9 mouse cellular contexts compared by ENCODE assay signal in the genomic region with DNA sequence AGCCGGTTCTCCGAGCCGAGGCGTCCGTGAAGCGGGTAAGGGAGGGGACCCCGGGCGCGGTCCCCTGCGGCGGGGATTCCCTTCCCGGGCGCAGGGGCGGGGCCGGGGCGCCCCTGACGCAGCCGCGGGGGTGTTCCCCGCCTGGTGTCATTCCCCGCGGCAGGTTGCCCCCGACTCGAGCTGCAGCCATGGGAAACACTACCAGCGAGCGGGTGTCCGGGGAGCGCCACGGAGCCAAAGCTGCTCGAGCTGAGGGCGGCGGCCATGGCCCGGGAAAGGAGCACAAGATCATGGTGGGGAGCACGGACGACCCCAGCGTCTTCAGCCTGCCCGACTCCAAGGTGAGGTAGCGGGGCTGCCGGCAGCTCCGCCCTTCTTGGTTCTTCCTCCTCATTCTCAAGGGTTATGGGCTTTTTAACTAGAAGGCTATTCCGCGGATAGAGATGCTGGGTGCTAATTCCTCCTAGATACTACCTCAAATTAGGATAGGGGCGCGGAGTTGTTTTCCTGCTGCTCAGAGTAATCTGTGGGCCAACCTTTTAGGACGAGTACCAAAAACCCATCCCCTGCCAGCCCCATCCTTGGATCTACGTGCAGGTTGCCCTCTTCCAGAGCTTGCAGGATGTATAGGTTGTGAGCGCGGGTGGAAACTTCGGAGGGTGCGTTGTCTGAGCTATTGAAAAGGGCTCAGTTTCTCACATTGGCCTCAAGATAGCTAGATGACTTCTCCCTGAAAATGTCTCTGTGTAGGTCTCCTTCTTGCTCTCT. TPM values are rescaled to one million over a fixed set of nuclear protein-coding genes. Genes with fewer than 3 reads are reported as not detected.
DNase-seq lines count a peak whose midpoint lies in the region; ATAC-seq and TF ChIP-seq lines count a peak whose summit lies in the region.
"Had no signal": no experiment of that assay in that cellular context is flagged by ENCODE, and none has a peak within 500 bp of the region (broad histone marks: within the 10 kb centered on the region; RNA-seq: fewer than 3 reads in every experiment).

No protein-coding gene starts in this region.

- no peak for TF ChIP-seq POLR2A in small intestine, adult 2 months (IDR thresholded peaks at IDR 0.05; ENCODE audit: low read depth, low read length)

- ATAC-seq in kidney, postnatal 0 days (replicated peaks; ENCODE audit: low FRiP score, low read depth): peak; percentile 67; the same call in 1 of the 2 replicates
- ATAC-seq in hematopoietic stem cell, adult 5-6 weeks (replicated peaks in 1 of 2; ENCODE audit: insufficient read depth in 1 of 2, low FRiP score in 2 of 2, low TSS enrichment in 1 of 2, low read depth in 1 of 2, poor library complexity in 2 of 2, severe bottlenecking in 2 of 2): peak; percentile 10 to 29; a peak in 2 of 4 replicates
- peak; percentile 80 for ATAC-seq in lung, embryonic 16.5 days (ENCODE audit: low read depth)

- H3K9me3 ChIP-seq in kidney, postnatal 0 days (replicated peaks; ENCODE audit: low read length): no peaks in the 10 kb centered on the region
- H3K9me3 ChIP-seq in ES-E14 (ENCODE audit: control insufficient read depth, insufficient read depth, low read depth, low read length): no peaks in the 10 kb centered on the region
- H3K9me3 ChIP-seq in lung, embryonic 16.5 days (ENCODE audit: control insufficient read depth, low read length): no peaks in the 10 kb centered on the region

- H3K36me3 ChIP-seq in kidney, postnatal 0 days (ENCODE audit: insufficient read depth, low read length): no peaks in the 10 kb centered on the region
- peaks cover 6% of the 10 kb centered on the region; the same call in 1 of the 2 replicates for H3K36me3 ChIP-seq in ES-E14 (ENCODE audit: control insufficient read depth, insufficient read depth, low read length, poor library complexity, severe bottlenecking)
- no peaks in the 10 kb centered on the region for H3K36me3 ChIP-seq in lung, embryonic 16.5 days (ENCODE audit: control insufficient read depth, insufficient read depth, low read length)
- 0 out of 2 replicates have a peak, but pooled peaks cover 2% of the 10 kb centered on the region for H3K36me3 ChIP-seq in small intestine, adult 2 months (ENCODE audit: control insufficient read depth, insufficient read depth, low read length)

- in situ Hi-C loops in ES-E14 (cut with MboI; ENCODE audit: low sequenced_read_pairs in 2 of 2, unreplicated experiment in 2 of 2): no loop called here

- no peak for TF ChIP-seq CTCF in kidney, postnatal 0 days (IDR thresholded peaks at IDR 0.05; ENCODE audit: low read depth)
- TF ChIP-seq CTCF in small intestine, adult 2 months (IDR thresholded peaks at IDR 0.05; ENCODE audit: extremely low read depth, insufficient read length, insufficient replicate concordance, low read depth, low read length): no peak

- no peaks in the 10 kb centered on the region for H3K27me3 ChIP-seq in kidney, postnatal 0 days (ENCODE audit: insufficient read depth, low read length)
- no peaks in the 10 kb centered on the region for H3K27me3 ChIP-seq in lung, embryonic 16.5 days (ENCODE audit: control insufficient read depth, insufficient read depth, low read depth, low read length)
- no peaks in the 10 kb centered on the region for H3K27me3 ChIP-seq in small intestine, adult 2 months (ENCODE audit: control insufficient read depth, insufficient read depth, low read length)

- 0 out of 2 replicates have a peak, but pooled peaks cover 10% of the 10 kb centered on the region for H3K4me1 ChIP-seq in kidney, postnatal 0 days (replicated peaks; ENCODE audit: insufficient read depth, low read length)
- no peaks in the 10 kb centered on the region; a peak in 1 of 4 replicates for H3K4me1 ChIP-seq in ES-E14 (ENCODE audit: control insufficient read depth in 2 of 2, insufficient read depth in 2 of 2, low read length in 2 of 2, poor library complexity in 1 of 2)
- no peaks in the 10 kb centered on the region for H3K4me1 ChIP-seq in brown adipose tissue, adult 24 weeks (ENCODE audit: control insufficient read depth, insufficient read depth, insufficient read length, low read length)
- peaks cover 3% of the 10 kb centered on the region for H3K4me1 ChIP-seq in lung, embryonic 16.5 days (replicated peaks; ENCODE audit: control insufficient read depth, insufficient read depth, low read length)
- H3K4me1 ChIP-seq in small intestine, adult 2 months (ENCODE audit: control insufficient read depth, insufficient read depth, insufficient read length, low read length): no peaks in the 10 kb centered on the region; the same call in 1 of the 2 replicates

- H3K4me3 ChIP-seq in kidney, postnatal 0 days (replicated peaks; ENCODE audit: low read depth, low read length): peak overlapping the region; percentile 91
- H3K4me3 ChIP-seq in ES-E14 (ENCODE audit: insufficient read depth in 1 of 2, low read depth in 1 of 2, low read length in 2 of 2, poor library complexity in 1 of 2, severe bottlenecking in 1 of 2): peak overlapping the region; percentile 81 to 96
- H3K4me3 ChIP-seq in brown adipose tissue, adult 24 weeks (ENCODE audit: insufficient read depth, low read depth, low read length): peak overlapping the region; percentile 77
- peak overlapping the region; percentile 89 for H3K4me3 ChIP-seq in lung, embryonic 16.5 days (ENCODE audit: low read length)
- peak overlapping the region; percentile 98 for H3K4me3 ChIP-seq in small intestine, adult 2 months (ENCODE audit: low read depth, low read length)

- peak; percentile 54 for DNase-seq in kidney, postnatal 0 days (ENCODE audit: low spot score)
- no peak for DNase-seq in kidney, adult 18-20 months
- no peak for DNase-seq in ES-E14 (ENCODE audit: low read depth, low spot score)
- DNase-seq in left cerebral cortex, adult 9 months (ENCODE audit: low spot score in 2 of 2): no peak

- peak overlapping the region; percentile 36; the same call in 1 of the 2 replicates for H3K27ac ChIP-seq in kidney, postnatal 0 days
- H3K27ac ChIP-seq in ES-E14 (ENCODE audit: insufficient read depth, low read depth, low read length, poor library complexity, severe bottlenecking): peak overlapping the region; percentile 45; the same call in 1 of the 2 replicates
- 0 out of 2 replicates have a peak overlapping the region, but pooled peaks have one; percentile 9 for H3K27ac ChIP-seq in brown adipose tissue, adult 24 weeks (replicated peaks; ENCODE audit: low read depth, low read length)
- H3K27ac ChIP-seq in lung, embryonic 16.5 days (ENCODE audit: low read length): peak overlapping the region; percentile 44; the same call in 1 of the 2 replicates
- H3K27ac ChIP-seq in small intestine, adult 2 months (ENCODE audit: insufficient read depth, low read depth, low read length): peak overlapping the region; percentile 58

- WGBS in kidney, postnatal 0 days: under 1% methylated on average over 44 of the region's 50 CpGs
- under 1% methylated on average over 50 of the region's 50 CpGs for WGBS in lung, embryonic 16.5 days
- 1% methylated on average over 48 of the region's 50 CpGs for whole genome bisulfite sequencing in small intestine, adult 2 months

- H3K9ac ChIP-seq in kidney, postnatal 0 days (ENCODE audit: low read depth, low read length): peak overlapping the region; percentile 70
- peak overlapping the region; percentile 87 for H3K9ac ChIP-seq in ES-E14 (ENCODE audit: insufficient read depth, low read depth, low read length, poor library complexity, severe bottlenecking)
- H3K9ac ChIP-seq in lung, embryonic 16.5 days (ENCODE audit: low read length): peak overlapping the region; percentile 76

- H3K4me2 ChIP-seq in kidney, postnatal 0 days (ENCODE audit: low read length): peak overlapping the region; percentile 90
- H3K4me2 ChIP-seq in lung, embryonic 16.5 days (ENCODE audit: low read depth, low read length): peak overlapping the region; percentile 72

TF ChIP-seq in ES-E14, 5 proteins besides CTCF, POLR2A, EP300 and RAD21:
- TF ChIP-seq HCFC1 (IDR thresholded peaks at IDR 0.05; ENCODE audit: borderline replicate concordance, insufficient read depth, low read length) (0 out of 2 replicates have a peak, but pooled peaks have one; percentile 1), ZNF384 (IDR thresholded peaks at IDR 0.05; ENCODE audit: low read depth, low read length) (no peak), MAFK (IDR thresholded peaks at IDR 0.05; ENCODE audit: insufficient read depth, low read depth, low read length) (no peak)

RNA-seq across cellular contexts. Expression of gene Prkab2, which starts 0.6 kb away (rescaled TPM):
- polyA plus RNA-seq in kidney, postnatal 0 days (2015; fragmentation: Nextera tagmentation; extraction: Ambion mirVana): 4.1 and 4.7 TPM in 2 replicates
- total RNA-seq in ES-E14 (2012; rRNA removed): 7.0 and 7.5 TPM in 2 replicates
- polyA plus RNA-seq in brown adipose tissue, adult 24 weeks (2012; ENCODE audit: insufficient read depth, insufficient read length, missing spikeins): 4.3 and 9.1 TPM in 2 replicates
- total RNA-seq in hematopoietic stem cell, adult 5-6 weeks (2017): 4.0 and 10.7 TPM in 2 replicates
- polyA plus RNA-seq in lung, embryonic 16.5 days (2015; fragmentation: Nextera tagmentation; extraction: Ambion mirVana): 4.9 and 5.2 TPM in 2 replicates
- polyA plus RNA-seq in small intestine, adult 2 months (2012; rRNA removed): 0.90 and 1.2 TPM in 2 replicates

RNA-seq across cellular contexts. Expression of gene Gm17651, which starts 15.9 kb away (rescaled TPM):
- not detected in 2 replicates for polyA plus RNA-seq in kidney, postnatal 0 days (2015; fragmentation: Nextera tagmentation; extraction: Ambion mirVana)
- total RNA-seq in ES-E14 (2012; rRNA removed): not detected in 2 replicates
- polyA plus RNA-seq in brown adipose tissue, adult 24 weeks (2012; ENCODE audit: insufficient read depth, insufficient read length, missing spikeins): not detected in 2 replicates
- not detected in 2 replicates for total RNA-seq in hematopoietic stem cell, adult 5-6 weeks (2017)
- not detected in 2 replicates for polyA plus RNA-seq in lung, embryonic 16.5 days (2015; fragmentation: Nextera tagmentation; extraction: Ambion mirVana)
- polyA plus RNA-seq in small intestine, adult 2 months (2012; rRNA removed): not detected in 2 replicates
- total RNA-seq: gastrocnemius, postnatal 4 days had no signal

RNA-seq across cellular contexts. Expression of gene Fmo5, which starts 30.0 kb away (rescaled TPM):
- 9.1 and 12.6 TPM in 2 replicates for polyA plus RNA-seq in kidney, postnatal 0 days (2015; fragmentation: Nextera tagmentation; extraction: Ambion mirVana)
- 0.27 and 0.90 TPM in 2 replicates for total RNA-seq in ES-E14 (2012; rRNA removed)
- polyA plus RNA-seq in brown adipose tissue, adult 24 weeks (2012; ENCODE audit: insufficient read depth, insufficient read length, missing spikeins): 10.9 and 19.2 TPM in 2 replicates
- 9.8 and 11.3 TPM in 2 replicates for total RNA-seq in hematopoietic stem cell, adult 5-6 weeks (2017)
- polyA plus RNA-seq in lung, embryonic 16.5 days (2015; fragmentation: Nextera tagmentation; extraction: Ambion mirVana): 3.9 and 5.3 TPM in 2 replicates
- polyA plus RNA-seq in small intestine, adult 2 months (2012; rRNA removed): 11.3 and 84.1 TPM in 2 replicates

RNA-seq across cellular contexts. Expression of gene Chd1l, which starts 48.6 kb away (rescaled TPM):
- polyA plus RNA-seq in kidney, postnatal 0 days (2015; fragmentation: Nextera tagmentation; extraction: Ambion mirVana): 15.1 and 16.4 TPM in 2 replicates
- 25.8 and 31.1 TPM in 2 replicates for total RNA-seq in ES-E14 (2012; rRNA removed)
- polyA plus RNA-seq in brown adipose tissue, adult 24 weeks (2012; ENCODE audit: insufficient read depth, insufficient read length, missing spikeins): 7.8 and 8.6 TPM in 2 replicates
- total RNA-seq in hematopoietic stem cell, adult 5-6 weeks (2017): 46.2 and 65.0 TPM in 2 replicates
- 16.5 and 17.9 TPM in 2 replicates for polyA plus RNA-seq in lung, embryonic 16.5 days (2015; fragmentation: Nextera tagmentation; extraction: Ambion mirVana)
- polyA plus RNA-seq in small intestine, adult 2 months (2012; rRNA removed): 1.5 and 2.3 TPM in 2 replicates

Comparison
In these comparisons a context has a peak if more than half of its experiments do, and no peak if none do; other contexts are left out.
1. ATAC-seq: peak in every context shown above with its lines; median percentile 80 in lung, embryonic 16.5 days; 67 in kidney, postnatal 0 days; 20 in hematopoietic stem cell, adult 5-6 weeks.